Mouse (Mus musculus) layer of hippocampus, postnatal 36 days (tissue): ENCODE measurements at regions not wholly inside any gene's neighbourhood (a gene's known extent, or its start where the extent isn't known, plus 50 kb on each side); places are given as distances from the start of the nearest gene placed in this dataset.

Experiments
- DNase-seq, 2 experiments: peaks; one replicate each; pipeline ENCODE4 v3.0.0; 2022

- DNase-seq, result no peak
Observed at GRCm38 (mm10) chr15:49043035-49043434, 4841.7 kb upstream of the Gm7489 start.

GRCm38 (mm10) chr15:49065069-49065468 lies 4819.6 kb upstream of the Gm7489 start:
- no peak for DNase-seq

GRCm38 (mm10) chr15:49065875-49066274 lies 4818.8 kb upstream of the Gm7489 start:
- DNase-seq, result peak; percentile 13 to 18

GRCm38 (mm10) chr15:49066367-49066766 lies 4818.3 kb upstream of the Gm7489 start:
- no peak for DNase-seq
